Mouse (Mus musculus) spleen, adult 2 months (tissue): ENCODE results near the gene Igf2r.

ENCODE experiments used
- CTCF ChIP-seq: fragments of 200-500 bp; IDR thresholded peaks from 2 replicates; pipeline ENCODE4 v1.5.1; 2011; ENCODE audit warnings: mild to moderate bottlenecking, inconsistent platforms; ENCODE audit not compliant: insufficient read depth, insufficient read length, insufficient replicate concordance; ENCODE audit errors: extremely low read depth
- POLR2A ChIP-seq: fragments of 200-500 bp; IDR thresholded peaks from 2 replicates; pipeline ENCODE4 v1.6.1; 2011; ENCODE audit warnings: low read depth, low read length, inconsistent platforms

- TF ChIP-seq CTCF (no peak), POLR2A (no peak)
Observed at GRCm38 (mm10) chr17:12702901-12703300, 66.6 kb downstream of the Igf2r start.
